Mouse (Mus musculus): ENCODE results near the gene Gimap5. TPM values are rescaled to one million over a fixed set of nuclear protein-coding genes. Genes with fewer than 3 reads are reported as not detected.

Gimap5 gene
- total RNA-seq, 1 experiment, result 0.31 TPM

GRCm38 (mm10) chr6:48725476-48725875 is 20.5 kb upstream of the Gimap5 start:
- in situ Hi-C loops (cut with MboI; ENCODE audit: low sequenced_read_pairs in 2 of 2, unreplicated experiment in 2 of 2), result no loop called here
- no peak for TF ChIP-seq HCFC1 (IDR thresholded peaks at IDR 0.05; ENCODE audit: borderline replicate concordance, insufficient read depth, low read length)
- TF ChIP-seq ZC3H11A (IDR thresholded peaks at IDR 0.05; ENCODE audit: borderline replicate concordance, low read depth, low read length), result no peak
- TF ChIP-seq CHD2 (IDR thresholded peaks at IDR 0.05; ENCODE audit: low read depth, low read length), result no peak
- TF ChIP-seq MAFK (IDR thresholded peaks at IDR 0.05; ENCODE audit: insufficient read depth, low read depth, low read length), result no peak
- no peak for TF ChIP-seq ZNF384 (IDR thresholded peaks at IDR 0.05; ENCODE audit: low read depth, low read length)
- no peaks in the 10 kb centered on the region for H3K36me3 ChIP-seq (ENCODE audit: control insufficient read depth, insufficient read depth, low read length, poor library complexity, severe bottlenecking)
- DNase-seq (ENCODE audit: low read depth, low spot score), result no peak
- no peak overlapping the region for H3K9ac ChIP-seq (ENCODE audit: insufficient read depth, low read depth, low read length, poor library complexity, severe bottlenecking)
- H3K9me3 ChIP-seq (ENCODE audit: control insufficient read depth, insufficient read depth, low read depth, low read length), result no peaks in the 10 kb centered on the region
- no peak overlapping the region for H3K4me3 ChIP-seq (ENCODE audit: insufficient read depth in 1 of 2, low read depth in 1 of 2, low read length in 2 of 2, poor library complexity in 1 of 2, severe bottlenecking in 1 of 2)
- no peaks in the 10 kb centered on the region for H3K4me1 ChIP-seq (ENCODE audit: control insufficient read depth in 2 of 2, insufficient read depth in 2 of 2, low read length in 2 of 2, poor library complexity in 1 of 2)
- no peak overlapping the region for H3K27ac ChIP-seq (ENCODE audit: insufficient read depth, low read depth, low read length, poor library complexity, severe bottlenecking)

- H3K27ac ChIP-seq (ENCODE audit: insufficient read depth, low read depth, low read length, poor library complexity, severe bottlenecking), result no peak overlapping the region
- no peaks in the 10 kb centered on the region for H3K9me3 ChIP-seq (ENCODE audit: control insufficient read depth, insufficient read depth, low read depth, low read length)
- DNase-seq (ENCODE audit: low read depth, low spot score), result no peak
- TF ChIP-seq CHD2 (IDR thresholded peaks at IDR 0.05; ENCODE audit: low read depth, low read length) (no peak), HCFC1 (IDR thresholded peaks at IDR 0.05; ENCODE audit: borderline replicate concordance, insufficient read depth, low read length) (no peak), MAFK (IDR thresholded peaks at IDR 0.05; ENCODE audit: insufficient read depth, low read depth, low read length) (no peak), ZNF384 (IDR thresholded peaks at IDR 0.05; ENCODE audit: low read depth, low read length) (no peak), ZC3H11A (IDR thresholded peaks at IDR 0.05; ENCODE audit: borderline replicate concordance, low read depth, low read length) (no peak)
- in situ Hi-C loops (cut with MboI; ENCODE audit: low sequenced_read_pairs in 2 of 2, unreplicated experiment in 2 of 2), result no loop called here
- no peaks in the 10 kb centered on the region for H3K4me1 ChIP-seq (ENCODE audit: control insufficient read depth in 2 of 2, insufficient read depth in 2 of 2, low read length in 2 of 2, poor library complexity in 1 of 2)
- no peaks in the 10 kb centered on the region for H3K36me3 ChIP-seq (ENCODE audit: control insufficient read depth, insufficient read depth, low read length, poor library complexity, severe bottlenecking)
- H3K9ac ChIP-seq (ENCODE audit: insufficient read depth, low read depth, low read length, poor library complexity, severe bottlenecking), result no peak overlapping the region
- H3K4me3 ChIP-seq (ENCODE audit: insufficient read depth in 1 of 2, low read depth in 1 of 2, low read length in 2 of 2, poor library complexity in 1 of 2, severe bottlenecking in 1 of 2), result no peak overlapping the region
These were observed 18.2 kb upstream of the Gimap5 start for GRCm38 (mm10) chr6:48727761-48728160.

- no peaks in the 10 kb centered on the region for H3K36me3 ChIP-seq (ENCODE audit: control insufficient read depth, insufficient read depth, low read length, poor library complexity, severe bottlenecking)
- H3K4me1 ChIP-seq (ENCODE audit: control insufficient read depth in 2 of 2, insufficient read depth in 2 of 2, low read length in 2 of 2, poor library complexity in 1 of 2), result no peaks in the 10 kb centered on the region
- in situ Hi-C loops (cut with MboI; ENCODE audit: low sequenced_read_pairs in 2 of 2, unreplicated experiment in 2 of 2), result no loop called here
- no peaks in the 10 kb centered on the region for H3K9me3 ChIP-seq (ENCODE audit: control insufficient read depth, insufficient read depth, low read depth, low read length)
- H3K4me3 ChIP-seq (ENCODE audit: insufficient read depth in 1 of 2, low read depth in 1 of 2, low read length in 2 of 2, poor library complexity in 1 of 2, severe bottlenecking in 1 of 2), result no peak overlapping the region
- no peak overlapping the region for H3K9ac ChIP-seq (ENCODE audit: insufficient read depth, low read depth, low read length, poor library complexity, severe bottlenecking)
- TF ChIP-seq CHD2 (IDR thresholded peaks at IDR 0.05; ENCODE audit: low read depth, low read length), result no peak
- TF ChIP-seq ZC3H11A (IDR thresholded peaks at IDR 0.05; ENCODE audit: borderline replicate concordance, low read depth, low read length), result no peak
- TF ChIP-seq ZNF384 (IDR thresholded peaks at IDR 0.05; ENCODE audit: low read depth, low read length), result no peak
- no peak for TF ChIP-seq HCFC1 (IDR thresholded peaks at IDR 0.05; ENCODE audit: borderline replicate concordance, insufficient read depth, low read length)
- TF ChIP-seq MAFK (IDR thresholded peaks at IDR 0.05; ENCODE audit: insufficient read depth, low read depth, low read length), result no peak
- no peak overlapping the region for H3K27ac ChIP-seq (ENCODE audit: insufficient read depth, low read depth, low read length, poor library complexity, severe bottlenecking)
- no peak for DNase-seq (ENCODE audit: low read depth, low spot score)
These were observed 13.1 kb upstream of the Gimap5 start for GRCm38 (mm10) chr6:48732864-48733304.

GRCm38 (mm10) chr6:48733660-48734059 is 12.3 kb upstream of the Gimap5 start:
- in situ Hi-C loops (cut with MboI; ENCODE audit: low sequenced_read_pairs in 2 of 2, unreplicated experiment in 2 of 2), result no loop called here
- no peaks in the 10 kb centered on the region for H3K9me3 ChIP-seq (ENCODE audit: control insufficient read depth, insufficient read depth, low read depth, low read length)
- no peak overlapping the region for H3K4me3 ChIP-seq (ENCODE audit: insufficient read depth in 1 of 2, low read depth in 1 of 2, low read length in 2 of 2, poor library complexity in 1 of 2, severe bottlenecking in 1 of 2)
- no peak for DNase-seq (ENCODE audit: low read depth, low spot score)
- H3K27ac ChIP-seq (ENCODE audit: insufficient read depth, low read depth, low read length, poor library complexity, severe bottlenecking), result no peak overlapping the region
- no peak overlapping the region for H3K9ac ChIP-seq (ENCODE audit: insufficient read depth, low read depth, low read length, poor library complexity, severe bottlenecking)
- no peak for TF ChIP-seq ZNF384 (IDR thresholded peaks at IDR 0.05; ENCODE audit: low read depth, low read length)
- no peak for TF ChIP-seq ZC3H11A (IDR thresholded peaks at IDR 0.05; ENCODE audit: borderline replicate concordance, low read depth, low read length)
- TF ChIP-seq CHD2 (IDR thresholded peaks at IDR 0.05; ENCODE audit: low read depth, low read length), result no peak
- no peak for TF ChIP-seq MAFK (IDR thresholded peaks at IDR 0.05; ENCODE audit: insufficient read depth, low read depth, low read length)
- TF ChIP-seq HCFC1 (IDR thresholded peaks at IDR 0.05; ENCODE audit: borderline replicate concordance, insufficient read depth, low read length), result no peak
- no peaks in the 10 kb centered on the region for H3K4me1 ChIP-seq (ENCODE audit: control insufficient read depth in 2 of 2, insufficient read depth in 2 of 2, low read length in 2 of 2, poor library complexity in 1 of 2)
- H3K36me3 ChIP-seq (ENCODE audit: control insufficient read depth, insufficient read depth, low read length, poor library complexity, severe bottlenecking), result no peaks in the 10 kb centered on the region

- DNase-seq (ENCODE audit: low read depth, low spot score), result no peak
- no peaks in the 10 kb centered on the region for H3K9me3 ChIP-seq (ENCODE audit: control insufficient read depth, insufficient read depth, low read depth, low read length)
- no peak overlapping the region for H3K9ac ChIP-seq (ENCODE audit: insufficient read depth, low read depth, low read length, poor library complexity, severe bottlenecking)
- no peak for TF ChIP-seq ZNF384 (IDR thresholded peaks at IDR 0.05; ENCODE audit: low read depth, low read length)
- TF ChIP-seq ZC3H11A (IDR thresholded peaks at IDR 0.05; ENCODE audit: borderline replicate concordance, low read depth, low read length), result no peak
- no peak for TF ChIP-seq MAFK (IDR thresholded peaks at IDR 0.05; ENCODE audit: insufficient read depth, low read depth, low read length)
- TF ChIP-seq HCFC1 (IDR thresholded peaks at IDR 0.05; ENCODE audit: borderline replicate concordance, insufficient read depth, low read length), result no peak
- no peak for TF ChIP-seq CHD2 (IDR thresholded peaks at IDR 0.05; ENCODE audit: low read depth, low read length)
- H3K4me3 ChIP-seq (ENCODE audit: insufficient read depth in 1 of 2, low read depth in 1 of 2, low read length in 2 of 2, poor library complexity in 1 of 2, severe bottlenecking in 1 of 2), result no peak overlapping the region
- no peaks in the 10 kb centered on the region for H3K36me3 ChIP-seq (ENCODE audit: control insufficient read depth, insufficient read depth, low read length, poor library complexity, severe bottlenecking)
- no peak overlapping the region for H3K27ac ChIP-seq (ENCODE audit: insufficient read depth, low read depth, low read length, poor library complexity, severe bottlenecking)
- in situ Hi-C loops (cut with MboI; ENCODE audit: low sequenced_read_pairs in 2 of 2, unreplicated experiment in 2 of 2), result no loop called here
- peaks cover 2% of the 10 kb centered on the region in 2 experiments; a peak in 1 of 4 replicates for H3K4me1 ChIP-seq (ENCODE audit: control insufficient read depth in 2 of 2, insufficient read depth in 2 of 2, low read length in 2 of 2, poor library complexity in 1 of 2)
These were observed 8.9 kb upstream of the Gimap5 start for GRCm38 (mm10) chr6:48737053-48737452.

All from ES-E14 (cell line).